In genomic region chr11:73014831-73015344, GRCm38 (mm10) we compare ENCODE assay signal across 9 mouse cellular contexts. TPM values are rescaled to one million over a fixed set of nuclear protein-coding genes. Genes with fewer than 3 reads are reported as not detected.
A peak's percentile ranks its signal among the peaks of the same experiment; 100 is the strongest.
DNase-seq lines count a peak whose midpoint lies in the region; ATAC-seq lines count a peak whose summit lies in the region.
"Had no signal": no experiment of that assay in that cellular context is flagged by ENCODE, and none has a peak within 500 bp of the region (broad histone marks: within the 10 kb centered on the region; RNA-seq: fewer than 3 reads in every experiment).

No protein-coding gene starts in this region.

- no peak for ATAC-seq in monocyte, adult 5-6 weeks (replicated peaks; ENCODE audit: insufficient number of reproducible peaks, low FRiP score, low TSS enrichment, poor library complexity, severe bottlenecking)

- DNase-seq in adrenal gland, adult 2 months = peak; percentile 34
- DNase-seq in adrenal gland, adult 8-10 months = no peak
- peak; percentile 49 to 76 for DNase-seq in left cerebral cortex, adult 18-20 months (ENCODE audit: low spot score in 2 of 2)
- no peak for DNase-seq in left cerebral cortex, adult 11 months (ENCODE audit: low spot score)
- peak; percentile 53 for DNase-seq in kidney, postnatal 14 days
- peak; percentile 62 to 70 for DNase-seq in right cerebral cortex, postnatal 36 days (ENCODE audit: low spot score in 2 of 2)
- DNase-seq in spleen, adult 18-20 months = no peak
- DNase-seq: midbrain, embryonic 14.5 days had no signal

RNA-seq across cellular contexts. Expression of gene Camkk1, which starts 3.9 kb away (rescaled TPM):
- 1 to 10 TPM; 1.8 to 9.8 TPM for total RNA-seq in adrenal gland, adult 2 months (2021)
- polyA plus RNA-seq in adrenal gland, adult 2 months (2012; rRNA removed) = 2.2 and 3.2 TPM in 2 replicates
- 10 to 100 TPM in 2 of 4 experiments, 1 to 10 TPM in 2; 4.9 to 16.6 (median 10.8) TPM for total RNA-seq in adrenal gland, adult 8-10 months (2022)
- total RNA-seq in left cerebral cortex, adult 18-20 months (2021) = 100 to 1,000 TPM; 108 to 123 TPM
- total RNA-seq in monocyte, adult 5-6 weeks (2017) = 2.6 to 4.0 TPM (median 3.0 TPM) in 3 replicates

RNA-seq across cellular contexts. Expression of gene P2rx1, which starts 16.0 kb away (rescaled TPM):
- total RNA-seq in adrenal gland, adult 2 months (2021) = under 1 TPM; 0.40 to 0.55 TPM
- 0.85 and 1.0 TPM in 2 replicates for polyA plus RNA-seq in adrenal gland, adult 2 months (2012; rRNA removed)
- total RNA-seq in adrenal gland, adult 8-10 months (2022) = under 1 TPM; 0.38 to 0.66 (median 0.46) TPM
- total RNA-seq in left cerebral cortex, adult 18-20 months (2021) = under 1 TPM; 0.26 to 0.47 TPM
- 6.3 to 18.7 TPM (median 15.6 TPM) in 3 replicates for total RNA-seq in monocyte, adult 5-6 weeks (2017)

RNA-seq across cellular contexts. Expression of gene Ncbp3, which starts 32.7 kb away (rescaled TPM):
- 1 to 10 TPM; 9.4 to 9.5 TPM for total RNA-seq in adrenal gland, adult 2 months (2021)
- 1.6 and 1.7 TPM in 2 replicates for polyA plus RNA-seq in adrenal gland, adult 2 months (2012; rRNA removed)
- total RNA-seq in adrenal gland, adult 8-10 months (2022) = 10 to 100 TPM; 11.7 to 19.3 (median 14.4) TPM
- total RNA-seq in left cerebral cortex, adult 18-20 months (2021) = 1 to 10 TPM; 9.1 to 9.8 TPM
- total RNA-seq in monocyte, adult 5-6 weeks (2017) = 11.5 to 18.1 TPM (median 14.0 TPM) in 3 replicates

RNA-seq across cellular contexts. Expression of gene Atp2a3, which starts 53.9 kb away (rescaled TPM):
- 10 to 100 TPM in 1 of 2 experiments, 1 to 10 TPM in 1; 7.2 to 11.6 TPM for total RNA-seq in adrenal gland, adult 2 months (2021)
- 11.3 and 11.9 TPM in 2 replicates for polyA plus RNA-seq in adrenal gland, adult 2 months (2012; rRNA removed)
- total RNA-seq in adrenal gland, adult 8-10 months (2022) = 10 to 100 TPM; 10.6 to 19.8 (median 12.4) TPM
- 1 to 10 TPM; 6.6 to 8.5 TPM for total RNA-seq in left cerebral cortex, adult 18-20 months (2021)
- total RNA-seq in monocyte, adult 5-6 weeks (2017) = 107 to 245 TPM (median 115 TPM) in 3 replicates

Comparison
In these comparisons a context has a peak if more than half of its experiments do, and no peak if none do; other contexts are left out.
1. DNase-seq: peak in adrenal gland, adult 2 months (single experiment), left cerebral cortex, adult 18-20 months (2 of 2), kidney, postnatal 14 days (single experiment) and right cerebral cortex, postnatal 36 days (2 of 2); none in adrenal gland, adult 8-10 months (single experiment), left cerebral cortex, adult 11 months (single experiment) and spleen, adult 18-20 months (0 of 2).
2. RNA of gene Camkk1, which starts 3.9 kb away (total RNA-seq): 108 to 123 TPM in left cerebral cortex, adult 18-20 months; 4.9 to 16.6 TPM in adrenal gland, adult 8-10 months, 1.8 to 9.8 TPM in adrenal gland, adult 2 months and 2.6 to 4.0 TPM in monocyte, adult 5-6 weeks; every median in the first group is over 4 times any median in the second.